Mouse (Mus musculus) urinary bladder, postnatal 4 days (tissue): ENCODE measurements around the gene Irf9.
A peak's percentile ranks its signal among the peaks of the same experiment; 100 is the strongest.

Experiments
- DNase-seq, 2 experiments: peaks; one replicate each; pipeline ENCODE4 v3.0.0; 2021 to 2022; ENCODE audit warnings: low spot score in 2 of 2

Irf9 gene

GRCm38 (mm10) chr14:55614565-55615178, 11.3 kb downstream of the Irf9 start:
- DNase-seq: no peak

- DNase-seq: no peak
These were observed 12.5 kb downstream of the Irf9 start for GRCm38 (mm10) chr14:55615876-55616275.

- DNase-seq: no peak
These were observed 13.5 kb downstream of the Irf9 start for GRCm38 (mm10) chr14:55616844-55617243.

GRCm38 (mm10) chr14:55617822-55618221, 14.5 kb downstream of the Irf9 start, which contains the start of gene Rec8:
Gene Rec8, plus strand, starts transcription at chr14:55618037.
- DNase-seq: no peak

GRCm38 (mm10) chr14:55618486-55619195, 15.3 kb downstream of the Irf9 start:
- DNase-seq: no peak

GRCm38 (mm10) chr14:55628077-55628827, 24.9 kb downstream of the Irf9 start:
- DNase-seq: no peak

- DNase-seq: peak in 1 of 2 experiments; percentile 71
These were observed 25.9 kb downstream of the Irf9 start for GRCm38 (mm10) chr14:55629312-55629711.

GRCm38 (mm10) chr14:55634874-55635522, 31.6 kb downstream of the Irf9 start:
- DNase-seq: no peak

- DNase-seq: peak; percentile 77 to 82
These were observed 32.2 kb downstream of the Irf9 start, which contains the start of gene Ipo4 for GRCm38 (mm10) chr14:55635523-55636007. Gene Ipo4, minus strand, starts transcription at chr14:55635957.

- no peak for DNase-seq
These were observed 34.4 kb downstream of the Irf9 start, which contains the start of gene Gm49378 for GRCm38 (mm10) chr14:55637795-55638194. Gene Gm49378, minus strand, starts transcription at chr14:55637895.

GRCm38 (mm10) chr14:55640816-55641215, 37.4 kb downstream of the Irf9 start:
- DNase-seq: no peak

GRCm38 (mm10) chr14:55641291-55641690, 37.9 kb downstream of the Irf9 start:
- DNase-seq: no peak

- no peak for DNase-seq
These were observed 39.3 kb downstream of the Irf9 start for GRCm38 (mm10) chr14:55642679-55643059.

- peak; percentile 79 to 84 for DNase-seq
These were observed 39.9 kb downstream of the Irf9 start, which contains the start of gene Tm9sf1 for GRCm38 (mm10) chr14:55643060-55643907. Gene Tm9sf1, minus strand, starts transcription at chr14:55643806.

- DNase-seq: no peak
These were observed 41.0 kb downstream of the Irf9 start for GRCm38 (mm10) chr14:55644261-55644888.

- no peak for DNase-seq
These were observed 46.5 kb downstream of the Irf9 start, which contains the start of gene Tssk4 for GRCm38 (mm10) chr14:55649884-55650283. Gene Tssk4, plus strand, starts transcription at chr14:55650184.

GRCm38 (mm10) chr14:55651528-55651927, 48.2 kb downstream of the Irf9 start:
- no peak for DNase-seq

GRCm38 (mm10) chr14:55656935-55657334, 53.6 kb downstream of the Irf9 start:
- DNase-seq: no peak

- DNase-seq: no peak
These were observed 54.6 kb downstream of the Irf9 start for GRCm38 (mm10) chr14:55658011-55658410.
